Mouse (Mus musculus): ENCODE measurements around the gene Lrrc3. TPM values are rescaled to one million over a fixed set of nuclear protein-coding genes. Genes with fewer than 3 reads are reported as not detected.
"Not testable (repeated sequence)": the region's sequence is repeated elsewhere in the genome, so short reads cannot be mapped to it uniquely, and the experiment has no call there.

Gene Lrrc3
- not detected for polyA plus RNA-seq (2017; shearing (Covaris generic))

GRCm38 (mm10) chr10:77902211-77902893, at the start of gene Lrrc3:
Gene Lrrc3, minus strand, starts transcription at chr10:77902536.
- no peak for ATAC-seq

DNA sequence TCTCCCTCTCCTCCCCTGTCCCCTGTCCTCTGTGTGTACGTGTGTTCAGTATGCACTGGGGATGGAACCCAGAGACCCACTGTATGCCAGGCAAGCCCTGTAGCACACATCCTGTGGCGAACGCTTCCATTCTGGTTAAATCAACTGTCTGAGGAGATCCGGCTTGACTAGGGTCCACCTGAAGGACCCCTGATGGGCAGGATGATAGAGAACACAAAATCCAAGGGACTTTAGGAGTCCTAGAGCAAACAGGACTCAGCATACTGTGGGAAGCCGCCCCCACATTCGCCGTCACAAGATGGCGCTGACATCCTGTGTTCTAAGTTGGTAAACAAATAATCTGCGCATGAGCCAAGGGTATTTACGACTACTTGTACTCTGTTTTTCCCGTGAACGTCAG, 48.1 kb upstream of the Lrrc3 start:
- ATAC-seq = not testable (repeated sequence)

DNA sequence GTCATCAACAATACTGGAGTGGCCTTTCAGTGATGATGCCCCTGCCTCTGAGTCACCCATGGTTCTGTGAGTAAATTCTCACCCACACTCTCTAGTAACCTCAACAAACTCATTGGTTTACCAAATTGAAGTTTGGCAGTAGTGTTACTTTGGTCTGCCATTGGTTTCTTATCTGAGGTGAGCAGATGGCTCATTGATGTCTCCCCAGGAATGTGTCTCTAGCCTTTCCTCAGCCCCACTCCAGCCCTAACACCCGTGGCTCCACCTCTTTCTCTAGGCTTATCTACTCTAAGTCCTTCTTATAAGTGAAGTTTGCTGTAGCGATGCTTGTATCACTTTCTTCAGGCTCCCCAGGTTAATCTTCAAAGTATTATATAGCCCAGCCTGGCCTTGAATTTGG, 37.3 kb upstream of the Lrrc3 start:
- ATAC-seq = no peak

- no peak for ATAC-seq
Observed at GRCm38 (mm10) chr10:77927375-77927774, 25.0 kb upstream of the Lrrc3 start.

DNA sequence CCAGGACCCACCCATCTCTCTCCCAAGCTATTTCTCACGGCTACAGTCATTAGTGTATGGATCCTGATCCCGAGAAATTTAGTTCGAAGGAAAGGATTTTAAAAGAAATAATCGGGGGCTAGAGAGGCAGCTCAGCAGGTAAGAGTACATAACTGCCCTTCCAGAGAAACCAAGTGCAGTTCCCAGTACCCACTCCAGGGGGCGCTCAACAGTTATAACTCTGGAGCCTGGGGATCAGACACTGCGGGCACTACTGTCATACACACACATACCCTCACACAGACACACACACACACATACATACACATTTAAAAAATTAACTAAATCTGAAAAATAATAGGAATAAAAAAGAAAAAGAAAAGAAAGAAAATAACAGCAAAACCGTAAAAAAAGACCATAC, 23.8 kb upstream of the Lrrc3 start:
- no peak for ATAC-seq

GRCm38 (mm10) chr10:77922681-77923080, 20.3 kb upstream of the Lrrc3 start:
- ATAC-seq = no peak

GRCm38 (mm10) chr10:77921009-77921408, 18.7 kb upstream of the Lrrc3 start:
- no peak for ATAC-seq

DNA sequence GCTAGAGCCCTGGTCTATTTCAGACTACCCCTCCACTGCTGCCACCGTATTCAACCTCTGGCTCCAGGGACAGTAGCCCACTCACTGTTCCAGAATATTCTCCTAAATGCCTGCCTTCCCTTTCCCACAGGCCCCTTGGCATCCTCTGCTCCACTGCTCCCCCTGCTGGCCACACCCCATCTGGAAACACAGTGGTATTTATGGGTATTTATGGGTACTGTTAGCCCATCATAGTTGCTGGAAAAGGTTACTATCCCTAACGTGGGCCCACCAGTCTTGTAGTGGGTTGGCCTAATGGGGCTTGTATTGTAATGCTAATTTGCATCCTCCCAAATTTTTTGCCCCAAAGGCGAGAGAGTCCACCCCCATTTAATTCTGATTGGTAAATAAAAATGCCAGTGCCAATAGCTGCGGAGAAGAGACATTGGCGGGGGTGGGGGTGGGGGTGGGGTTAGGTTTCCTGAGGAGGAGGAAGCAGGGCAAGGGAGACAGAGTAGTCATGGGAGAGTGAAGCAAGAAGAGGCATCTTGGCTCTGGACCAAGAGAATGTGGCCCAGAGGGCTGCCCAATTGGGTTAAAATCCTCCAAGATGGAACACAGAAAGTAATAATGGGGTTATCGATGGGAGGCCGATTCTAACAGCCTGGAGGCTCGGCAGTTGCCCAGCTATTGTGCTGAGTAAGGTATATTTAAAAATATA, 14.4 kb upstream of the Lrrc3 start:
- no peak for ATAC-seq

GRCm38 (mm10) chr10:77913292-77913691, 11.0 kb upstream of the Lrrc3 start:
- no peak for ATAC-seq

GRCm38 (mm10) chr10:77912605-77913004, 10.3 kb upstream of the Lrrc3 start:
- no peak for ATAC-seq

DNA sequence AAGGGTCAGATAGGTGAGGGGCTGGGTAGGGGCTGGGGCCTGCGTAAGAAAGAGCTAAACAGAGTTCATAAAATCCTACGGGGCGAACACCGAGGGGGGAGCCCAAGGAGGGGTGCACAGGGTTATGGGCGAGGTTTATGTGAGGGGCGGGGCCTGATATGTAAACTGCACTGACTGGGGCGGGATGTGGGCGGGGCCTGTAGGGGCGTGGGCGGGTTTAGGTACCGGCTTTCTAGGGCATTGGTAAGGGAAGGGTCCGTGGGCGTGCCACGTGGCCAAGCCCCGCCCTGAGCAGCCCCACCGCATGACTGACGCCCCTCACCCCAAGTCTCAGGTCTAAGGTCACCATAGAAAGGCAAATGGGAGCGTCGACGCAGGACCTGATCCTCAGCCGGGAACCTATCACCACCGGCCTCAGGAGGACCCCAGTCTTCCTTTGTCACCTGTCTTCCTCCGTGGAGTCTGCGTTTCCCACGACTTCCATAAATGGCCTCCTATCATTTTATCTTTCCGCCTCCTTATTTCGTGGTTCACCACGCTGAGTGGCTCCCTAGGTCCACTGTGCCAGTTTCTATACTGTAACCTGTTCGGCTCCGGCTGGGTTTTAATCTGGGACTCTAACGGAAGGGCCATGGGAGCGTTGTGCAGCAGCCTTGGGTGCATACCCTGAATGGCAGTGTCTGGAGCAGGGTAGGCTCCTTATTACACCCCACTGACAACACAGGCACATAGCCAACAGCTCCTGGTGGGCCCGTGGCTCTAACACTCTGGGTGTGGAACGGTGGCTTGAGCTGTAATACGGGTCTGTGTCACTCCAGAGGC, 769 bp upstream of the Lrrc3 start:
- ATAC-seq = no peak

DNA sequence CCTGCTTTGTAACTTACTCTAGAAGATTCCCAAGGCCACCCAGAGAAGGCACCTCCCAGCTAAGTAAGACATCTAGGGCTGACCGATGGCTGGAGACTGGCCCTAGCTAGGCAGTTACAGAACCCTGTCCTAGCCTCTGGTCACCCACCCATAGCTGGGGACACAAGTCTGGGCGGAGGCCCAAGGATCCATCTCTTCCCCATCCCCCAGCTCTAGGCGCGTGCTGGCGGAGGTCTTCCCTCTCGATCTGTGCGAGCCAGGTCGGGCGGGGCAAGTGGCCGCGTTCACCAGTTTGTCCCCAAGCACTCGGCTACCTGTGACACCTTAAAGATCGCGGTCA, 495 bp downstream of the Lrrc3 start:
- no peak for ATAC-seq

DNA sequence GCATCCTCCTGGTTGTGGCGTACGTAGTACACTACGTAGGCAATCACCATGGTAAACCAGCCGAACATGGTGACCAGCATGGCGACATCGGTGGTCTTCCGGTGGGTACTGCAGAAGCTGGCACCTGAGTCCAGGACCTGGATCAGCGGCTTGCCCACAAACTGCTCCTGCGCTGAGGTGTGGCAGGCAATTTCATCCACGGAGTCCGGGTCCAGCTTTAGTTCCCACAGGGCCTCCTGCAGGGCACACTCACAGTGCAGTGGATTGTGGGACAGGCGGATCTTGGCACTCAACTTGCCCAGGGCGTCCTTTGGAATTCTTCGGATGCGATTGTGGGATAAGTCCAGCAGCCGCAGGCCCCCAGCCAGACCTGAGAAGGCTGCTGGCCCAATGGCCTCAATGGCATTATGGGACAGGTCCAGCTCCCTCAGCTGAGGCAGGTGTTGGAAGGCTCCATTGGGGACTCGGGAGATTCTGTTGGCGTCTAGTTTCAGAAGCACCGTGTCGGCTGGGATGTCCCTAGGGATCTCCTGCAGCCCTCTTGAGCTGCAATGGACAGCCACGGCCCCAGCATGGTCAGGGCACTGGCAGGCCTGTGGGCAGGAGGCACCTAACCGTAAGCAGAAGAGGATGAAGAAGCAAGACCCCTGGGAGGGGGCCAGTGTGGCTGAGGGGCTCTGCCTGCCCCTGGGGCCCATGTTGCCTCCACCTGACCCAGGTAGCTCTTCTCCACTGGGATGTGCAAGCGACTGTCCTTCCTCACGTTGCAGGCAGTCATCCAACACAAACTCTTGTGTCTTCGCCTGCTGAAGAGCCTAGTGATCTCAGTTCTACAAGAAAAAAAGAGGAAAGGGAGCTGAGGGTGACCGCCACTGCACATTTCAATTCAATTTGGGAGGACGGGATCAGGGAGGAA, 1.2 kb downstream of the Lrrc3 start:
- no peak for ATAC-seq

- ATAC-seq = no peak
Observed at GRCm38 (mm10) chr10:77900126-77900525, 2.2 kb downstream of the Lrrc3 start.

DNA sequence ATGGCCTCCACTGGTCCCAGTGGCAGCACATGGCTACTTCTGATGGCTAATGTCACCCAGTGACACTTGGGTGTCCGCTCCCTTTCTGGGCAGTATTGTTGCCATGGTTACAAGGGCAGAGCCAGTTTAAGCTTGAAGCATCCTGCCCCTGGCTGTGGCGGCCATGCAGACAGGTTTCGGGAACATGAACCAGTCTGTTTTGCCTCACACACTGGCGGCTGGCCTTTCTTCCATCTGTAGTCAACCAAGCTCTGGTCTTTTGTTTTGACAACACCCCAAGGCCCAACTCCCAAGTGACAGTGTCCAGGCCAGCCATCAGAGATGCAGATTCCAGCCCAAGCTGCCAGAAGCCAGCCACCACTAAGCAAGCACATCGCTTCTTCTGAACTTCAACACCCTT, 6.8 kb downstream of the Lrrc3 start:
- ATAC-seq = no peak

DNA sequence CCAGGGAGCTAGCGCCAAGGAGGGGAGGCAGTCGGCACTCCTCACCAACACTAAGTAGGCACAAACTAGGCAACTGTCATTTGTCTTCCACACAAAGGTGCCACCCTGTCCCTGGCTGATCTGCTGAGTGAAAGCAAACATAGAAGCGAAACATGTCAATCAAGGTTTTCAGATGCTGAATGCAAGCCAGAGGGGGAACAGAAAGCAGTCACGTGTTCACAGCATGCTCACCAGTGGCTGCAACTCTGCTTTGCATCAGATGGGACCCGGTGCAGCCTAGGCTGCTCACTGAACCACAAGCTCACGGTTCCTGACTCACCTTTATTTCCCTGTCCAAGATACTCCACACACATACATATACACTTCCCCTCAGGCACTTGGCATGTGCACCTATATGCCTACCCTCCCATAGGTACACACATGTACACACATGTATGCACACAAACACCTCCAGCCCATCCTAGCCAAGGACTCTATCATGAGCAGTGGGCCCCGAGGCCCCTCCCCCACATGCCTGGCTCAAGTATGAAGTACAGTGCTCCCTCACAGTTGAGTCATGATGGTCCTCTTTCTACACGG, 11.3 kb downstream of the Lrrc3 start:
- no peak for ATAC-seq

- no peak for ATAC-seq
Observed at GRCm38 (mm10) chr10:77886007-77886747, 16.2 kb downstream of the Lrrc3 start.

- no peak for ATAC-seq
Observed at GRCm38 (mm10) chr10:77882553-77882952, 19.8 kb downstream of the Lrrc3 start.

DNA sequence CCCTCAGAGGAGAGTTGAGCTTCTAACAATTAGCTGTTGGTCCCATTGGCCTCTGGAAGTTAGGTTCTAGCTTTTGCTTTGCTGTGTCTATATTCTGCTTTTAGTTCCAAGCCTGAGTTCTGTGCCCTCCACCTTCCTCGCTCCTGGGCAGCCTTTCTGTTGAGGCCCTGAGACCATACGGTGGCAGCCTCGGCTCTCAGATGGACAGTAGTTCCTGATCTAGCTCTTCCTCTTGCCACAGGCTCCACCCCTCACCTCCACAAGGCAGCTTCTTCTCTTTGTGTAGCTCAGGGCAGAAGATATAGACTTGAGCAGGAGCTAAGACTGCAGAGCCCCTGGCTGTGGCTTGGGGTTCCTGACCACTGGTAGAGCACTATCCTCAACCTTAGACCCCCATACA, 22.0 kb downstream of the Lrrc3 start:
- no peak for ATAC-seq

GRCm38 (mm10) chr10:77878985-77879384, 23.4 kb downstream of the Lrrc3 start:
- no peak for ATAC-seq

- no peak for ATAC-seq
Observed at GRCm38 (mm10) chr10:77869651-77870050, 32.7 kb downstream of the Lrrc3 start.

All from inflammation-experienced regulatory T-cells, adult 6 months (primary cell).